In the genomic region with DNA sequence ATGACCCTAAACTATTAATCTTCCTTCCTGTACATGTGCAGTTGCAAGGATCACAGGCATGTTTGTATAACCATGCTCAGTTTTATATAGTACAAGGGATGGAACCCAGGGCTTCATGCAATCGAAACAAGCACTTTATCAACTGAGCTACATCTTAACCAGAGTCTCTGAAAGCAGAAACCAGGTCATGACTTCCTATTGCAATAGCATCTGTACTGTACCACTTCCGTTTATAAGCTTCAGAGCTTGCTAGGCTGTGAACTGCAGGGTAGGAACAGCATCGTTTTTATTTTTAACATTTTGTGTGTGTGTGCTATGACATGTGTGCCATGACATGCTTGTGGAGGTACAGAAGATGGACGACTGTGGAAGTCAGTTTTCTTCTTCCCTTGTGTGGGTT, we compare ENCODE assay signal across 11 mouse cellular contexts. TPM values are rescaled to one million over a fixed set of nuclear protein-coding genes. Genes with fewer than 3 reads are reported as not detected.
DNase-seq lines count a peak whose midpoint lies in the region; ATAC-seq lines count a peak whose summit lies in the region.
"Had no signal": no experiment of that assay in that cellular context is flagged by ENCODE, and none has a peak within 500 bp of the region (broad histone marks: within the 10 kb centered on the region; RNA-seq: fewer than 3 reads in every experiment).

No protein-coding gene starts in this region.

- DNase-seq in A20 (ENCODE audit: low read depth, low spot score), result peak; percentile 41
- peak; percentile 59 for DNase-seq in CD4-positive helper T cell, adult 2 months (ENCODE audit: low read depth, low spot score)
- DNase-seq in cerebellum, postnatal 36 days, result no peak
- DNase-seq in layer of hippocampus, postnatal 36 days, result no peak
- no peak for DNase-seq in kidney, postnatal 14 days
- DNase-seq: gastrocnemius, postnatal 36 days; kidney, adult 11 months; kidney, postnatal 25 days; lung, postnatal 14 days had no signal

- peak; percentile 25 to 51 for ATAC-seq in hematopoietic stem cell, adult 5-6 weeks (replicated peaks in 1 of 2; ENCODE audit: insufficient read depth in 1 of 2, low FRiP score in 2 of 2, low TSS enrichment in 1 of 2, low read depth in 1 of 2, poor library complexity in 2 of 2, severe bottlenecking in 2 of 2)
- peak; percentile 16 for ATAC-seq in megakaryocyte progenitor cell, adult 5-6 weeks (replicated peaks; ENCODE audit: poor library complexity)

RNA-seq across cellular contexts. Expression of gene Fam117a, which starts 3.6 kb away (rescaled TPM):
- 84.4 and 149 TPM in 2 replicates for total RNA-seq in hematopoietic stem cell, adult 5-6 weeks (2017)
- total RNA-seq in megakaryocyte progenitor cell, adult 5-6 weeks (2015), result 90.4 and 98.3 TPM in 2 replicates
- total RNA-seq in megakaryocyte progenitor cell, adult 5-6 weeks (2017), result 89.6 and 91.8 TPM in 2 replicates
- 1 to 10 TPM; 4.7 to 7.3 TPM for total RNA-seq in layer of hippocampus, postnatal 36 days (2021)

RNA-seq across cellular contexts. Expression of gene Kat7, which starts 23.2 kb away (rescaled TPM):
- total RNA-seq in hematopoietic stem cell, adult 5-6 weeks (2017), result 81.0 and 90.4 TPM in 2 replicates
- 99.1 and 111 TPM in 2 replicates for total RNA-seq in megakaryocyte progenitor cell, adult 5-6 weeks (2015)
- 70.8 and 73.3 TPM in 2 replicates for total RNA-seq in megakaryocyte progenitor cell, adult 5-6 weeks (2017)
- 10 to 100 TPM; 72.0 to 74.0 TPM for total RNA-seq in layer of hippocampus, postnatal 36 days (2021)

RNA-seq across cellular contexts. Expression of gene Slc35b1, which starts 51.3 kb away (rescaled TPM):
- total RNA-seq in hematopoietic stem cell, adult 5-6 weeks (2017), result 35.8 and 44.6 TPM in 2 replicates
- 82.6 and 88.6 TPM in 2 replicates for total RNA-seq in megakaryocyte progenitor cell, adult 5-6 weeks (2015)
- 61.2 and 85.6 TPM in 2 replicates for total RNA-seq in megakaryocyte progenitor cell, adult 5-6 weeks (2017)
- total RNA-seq in layer of hippocampus, postnatal 36 days (2021), result 10 to 100 TPM; 71.5 to 73.1 TPM

Comparison
In these comparisons a context has a peak if more than half of its experiments do, and no peak if none do; other contexts are left out.
1. DNase-seq: peak in A20 (single experiment) and CD4-positive helper T cell, adult 2 months (single experiment); none in cerebellum, postnatal 36 days (0 of 2), layer of hippocampus, postnatal 36 days (0 of 2) and kidney, postnatal 14 days (single experiment).
2. RNA of gene Fam117a, which starts 3.6 kb away (total RNA-seq): 89.6 to 98.3 TPM in megakaryocyte progenitor cell, adult 5-6 weeks and 84.4 to 149 TPM in hematopoietic stem cell, adult 5-6 weeks; 4.7 to 7.3 TPM in layer of hippocampus, postnatal 36 days; every median in the first group is over 10 times any median in the second.